Mouse (Mus musculus) cerebellum, adult 2 months (tissue): Measurements from ENCODE around the gene Lyst. TPM values are rescaled to one million over a fixed set of nuclear protein-coding genes. Genes with fewer than 3 reads are reported as not detected.

Experiments used
- DNase-seq, 2 experiments: peaks; one replicate each; pipeline ENCODE4 v3.0.0; 2021
- H3K27ac ChIP-seq: fragments of 200-500 bp; 2 replicates; pipeline ENCODE4 v1.5.1; 2012; ENCODE audit warnings: low read length, control low read depth, inconsistent platforms; ENCODE audit not compliant: insufficient read depth
- H3K27me3 ChIP-seq: fragments of 200-500 bp; 2 replicates; pipeline ENCODE4 v1.6.1; 2012; ENCODE audit warnings: inconsistent platforms, mild to moderate bottlenecking, low read length, moderate library complexity; ENCODE audit not compliant: control insufficient read depth, insufficient read depth
- H3K4me1 ChIP-seq: fragments of 200-500 bp; 2 replicates; pipeline ENCODE4 v1.6.1; 2011; ENCODE audit warnings: low read length; ENCODE audit not compliant: control insufficient read depth, insufficient read depth
- H3K4me3 ChIP-seq: fragments of 200-500 bp; replicated peaks from 2 replicates; pipeline ENCODE3; 2011; ENCODE audit warnings: mild to moderate bottlenecking, low read depth, low read length, control low read depth; ENCODE audit not compliant: insufficient read depth
- CTCF ChIP-seq: fragments of 200-500 bp; IDR thresholded peaks from 2 replicates; pipeline ENCODE4 v1.5.1; 2011; ENCODE audit warnings: low read depth, mild to moderate bottlenecking, control low read depth, low read length, moderate library complexity, borderline replicate concordance; ENCODE audit not compliant: insufficient read depth
- POLR2A ChIP-seq: fragments of 200-500 bp; IDR thresholded peaks from 2 replicates; pipeline ENCODE4 v1.6.1; 2011; ENCODE audit warnings: low read length, control low read depth, borderline replicate concordance; ENCODE audit not compliant: insufficient read depth
- WGBS: fragments of 180-500 bp; shearing (Covaris S2); methylation state at CpG from one replicate; pipeline ENCODE4 v1.1.7; 2018; 5-methylcytosine and 5-hydroxymethylcytosine counted together
- polyA plus RNA-seq: library from polyadenylated mRNA; depleted of rRNA; stranded (reverse); fragments of >200 nt; gene quantifications from 2 replicates; pipeline ENCODE4 v1.2.3, GENCODE M21; 2012

Gene Lyst
- polyA plus RNA-seq, 1 experiment: 14.5 TPM

DNA sequence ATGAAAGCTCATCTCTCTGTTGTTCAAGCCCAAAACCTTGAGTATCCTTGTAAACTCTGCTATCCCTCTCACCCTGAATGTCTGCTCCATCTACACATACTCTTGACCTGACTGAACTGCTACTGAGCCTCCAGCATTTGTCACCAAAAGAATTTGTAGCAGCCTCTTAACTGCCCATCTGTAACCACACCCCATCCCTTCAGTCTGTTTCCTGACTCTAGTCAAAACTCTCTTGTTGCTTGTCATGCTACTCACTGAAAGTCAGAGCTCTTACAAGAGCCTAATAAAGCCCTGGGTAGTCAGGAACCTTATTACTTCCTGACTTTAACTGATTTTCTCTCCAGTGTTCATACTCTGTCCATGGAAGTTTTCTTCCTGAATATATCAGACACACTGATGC lies 133.6 kb downstream of the Lyst start:
- no peak for DNase-seq
- Histone ChIP-seq H3K27ac (no peak overlapping the region), H3K4me3 (no peak overlapping the region), H3K4me1 (no peaks in the 10 kb centered on the region), H3K27me3 (no peaks in the 10 kb centered on the region)
- TF ChIP-seq CTCF: no peak
- no peak for TF ChIP-seq POLR2A

DNA sequence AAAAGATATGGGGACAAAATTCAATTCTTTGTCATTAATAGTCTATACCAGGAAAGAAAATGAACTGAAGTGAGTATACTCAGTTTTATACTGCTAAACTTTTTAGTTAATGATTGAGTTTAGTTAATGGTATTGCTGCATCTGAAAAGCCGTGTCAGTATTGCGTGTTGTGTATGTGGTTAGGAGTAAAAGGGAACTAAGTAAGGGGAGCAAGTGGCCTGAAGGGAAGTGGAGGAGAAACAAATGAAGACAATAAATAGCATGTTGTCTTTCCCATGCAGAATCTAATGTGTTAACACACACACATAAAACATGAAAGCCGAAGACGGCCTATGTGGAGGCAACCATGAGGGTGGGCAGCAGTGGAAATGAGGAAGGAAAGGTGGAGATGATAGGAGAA lies 149.0 kb downstream of the Lyst start:
- Histone ChIP-seq H3K4me3 (no peak overlapping the region), H3K27me3 (no peaks in the 10 kb centered on the region), H3K27ac (no peak overlapping the region), H3K4me1 (no peaks in the 10 kb centered on the region)
- DNase-seq: no peak
- WGBS: 96% methylated on average over 4 of the region's 4 CpGs
- TF ChIP-seq CTCF (no peak), POLR2A (no peak)

DNA sequence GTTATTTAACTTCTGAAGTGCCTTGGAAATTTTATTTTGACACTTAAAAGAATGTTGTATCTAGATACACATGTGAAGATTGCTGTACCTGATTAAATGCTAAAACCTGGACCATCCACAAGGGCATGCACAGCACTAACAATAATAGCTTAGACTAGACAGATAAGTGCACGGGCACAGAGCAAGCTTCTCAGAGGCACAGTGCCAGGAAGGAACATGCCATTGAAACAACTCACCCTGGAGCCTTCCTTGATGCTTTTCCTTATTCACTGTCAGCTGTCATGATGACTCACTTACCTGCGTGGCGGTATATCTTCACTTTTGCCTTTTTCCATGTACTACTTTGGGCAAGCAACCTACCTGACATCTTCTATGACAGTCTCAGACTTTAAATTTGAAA lies 155.7 kb downstream of the Lyst start:
- no peak for DNase-seq
- TF ChIP-seq CTCF (no peak), POLR2A (no peak)
- no peaks in the 10 kb centered on the region for H3K27me3 ChIP-seq
- no peak overlapping the region for H3K27ac ChIP-seq
- WGBS: 73% methylated on average over 3 of the region's 3 CpGs
- H3K4me1 ChIP-seq: no peaks in the 10 kb centered on the region
- H3K4me3 ChIP-seq: no peak overlapping the region

DNA sequence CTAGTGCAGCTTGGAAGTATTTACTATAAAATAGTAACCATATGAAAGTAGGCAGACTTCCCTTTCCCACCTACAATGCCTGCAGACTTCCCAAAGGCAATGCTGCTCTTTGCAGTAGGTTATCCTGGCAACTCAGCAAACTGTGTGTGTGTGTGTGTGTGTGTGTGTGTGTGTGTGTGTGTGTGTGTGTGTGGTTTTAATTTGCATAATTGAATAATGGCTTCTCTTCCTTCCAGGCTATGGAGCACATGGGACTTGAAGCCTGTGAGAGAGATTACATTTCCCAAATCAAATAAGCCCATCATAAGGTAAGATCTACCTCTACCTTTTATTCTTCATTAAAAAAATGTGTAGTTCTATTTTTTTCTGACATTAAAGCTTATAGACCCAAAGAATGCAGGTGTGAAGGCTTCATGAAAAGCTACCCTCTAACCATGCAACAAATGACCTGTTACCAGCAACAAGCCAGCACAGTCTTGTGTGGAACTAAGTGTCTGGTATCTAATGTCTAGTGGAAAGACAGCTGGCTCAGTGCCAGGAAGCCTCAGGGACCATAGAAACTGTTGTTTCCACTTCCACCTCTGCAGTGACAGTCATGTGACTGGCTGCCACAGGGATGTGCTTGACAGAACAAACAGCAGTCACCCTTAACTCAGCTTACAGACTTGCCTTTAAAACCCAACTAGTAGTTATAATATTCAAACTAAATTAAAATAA lies 185.7 kb downstream of the Lyst start:
- Histone ChIP-seq H3K4me1 (no peaks in the 10 kb centered on the region), H3K27me3 (no peaks in the 10 kb centered on the region), H3K27ac (no peak overlapping the region), H3K4me3 (no peak overlapping the region)
- no peak for DNase-seq
- TF ChIP-seq CTCF (no peak), POLR2A (no peak)

DNA sequence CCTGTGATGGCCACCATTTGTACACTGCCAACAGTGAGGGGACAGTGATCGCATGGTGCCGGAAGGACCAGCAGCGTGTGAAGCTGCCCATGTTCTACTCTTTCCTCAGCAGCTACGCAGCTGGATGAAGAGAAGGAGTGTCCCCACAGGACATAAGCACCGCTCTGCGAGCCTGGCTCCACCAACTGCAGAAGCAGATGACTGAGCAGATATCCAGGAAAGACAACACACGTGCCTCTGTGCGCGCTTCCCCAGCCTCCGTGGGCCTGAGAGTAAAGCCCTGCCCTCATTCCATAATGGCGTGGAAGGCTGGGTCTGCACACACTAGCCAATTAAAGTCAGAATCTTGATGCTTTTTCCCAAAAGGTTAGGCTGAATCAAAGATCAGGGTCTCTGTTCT lies 186.9 kb downstream of the Lyst start:
- H3K4me1 ChIP-seq: no peaks in the 10 kb centered on the region
- no peaks in the 10 kb centered on the region for H3K27me3 ChIP-seq
- DNase-seq: no peak
- no peak overlapping the region for H3K4me3 ChIP-seq
- H3K27ac ChIP-seq: no peak overlapping the region
- 88% methylated on average over 11 of the region's 11 CpGs for WGBS
- TF ChIP-seq CTCF (no peak), POLR2A (no peak)

DNA sequence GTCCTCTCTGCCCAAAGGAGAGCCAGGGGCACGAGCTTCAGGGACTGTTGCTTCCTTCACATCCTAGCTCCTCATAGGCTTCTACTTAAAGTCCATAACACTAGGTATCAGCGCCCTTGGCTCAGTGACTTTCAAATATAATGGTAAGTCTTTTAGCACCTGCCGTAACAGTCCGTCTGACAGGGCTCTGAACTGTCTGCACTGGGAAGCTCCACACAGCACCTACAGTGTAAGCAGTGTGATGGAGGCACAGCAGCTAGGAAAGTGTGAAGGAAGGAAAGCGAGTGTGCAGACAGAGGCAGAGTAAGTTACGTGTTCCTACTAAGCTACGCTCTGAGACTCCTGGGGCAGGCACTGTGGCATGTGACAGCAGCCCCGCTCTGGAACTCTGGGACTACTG lies 187.5 kb downstream of the Lyst start:
- no peak for TF ChIP-seq CTCF
- TF ChIP-seq POLR2A: no peak
- DNase-seq: no peak
- no peaks in the 10 kb centered on the region for H3K27me3 ChIP-seq
- no peak overlapping the region for H3K27ac ChIP-seq
- no peak overlapping the region for H3K4me3 ChIP-seq
- 78% methylated on average over 8 of the region's 8 CpGs for WGBS
- no peaks in the 10 kb centered on the region for H3K4me1 ChIP-seq

DNA sequence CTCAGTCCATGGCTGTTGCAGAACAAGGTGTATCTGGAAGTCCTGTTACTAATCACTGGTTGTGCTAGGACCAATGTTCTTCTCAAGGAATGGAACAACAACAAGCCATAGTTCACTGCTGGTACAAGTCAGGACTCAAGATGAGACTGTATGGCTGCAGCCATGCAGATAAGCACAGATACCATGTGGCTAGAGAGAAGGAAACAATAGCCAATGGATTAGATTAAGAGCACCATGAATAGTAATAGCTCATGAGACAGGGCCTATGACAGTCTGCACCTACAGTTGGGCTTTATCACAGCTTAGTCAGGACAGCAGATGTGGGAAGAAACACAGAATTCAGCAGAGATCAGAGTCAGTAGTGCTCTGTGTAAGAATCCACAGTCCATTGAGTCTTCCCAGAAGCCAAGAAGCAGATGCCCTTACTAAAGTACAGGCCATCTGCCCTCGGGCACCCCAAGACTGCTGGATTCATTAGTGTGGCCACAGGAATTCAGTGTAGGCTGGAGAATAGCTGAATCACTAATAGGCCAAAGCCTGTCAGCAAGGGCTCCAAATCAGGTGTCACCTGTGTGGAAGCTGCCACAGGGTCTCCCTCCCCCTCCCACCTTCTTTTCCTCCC lies 188.8 kb downstream of the Lyst start:
- TF ChIP-seq CTCF (no peak), POLR2A (no peak)
- no peaks in the 10 kb centered on the region for H3K4me1 ChIP-seq
- DNase-seq: no peak
- no peak overlapping the region for H3K27ac ChIP-seq
- WGBS: 65% methylated on average over 1 of the region's 1 CpGs
- no peaks in the 10 kb centered on the region for H3K27me3 ChIP-seq
- no peak overlapping the region for H3K4me3 ChIP-seq

DNA sequence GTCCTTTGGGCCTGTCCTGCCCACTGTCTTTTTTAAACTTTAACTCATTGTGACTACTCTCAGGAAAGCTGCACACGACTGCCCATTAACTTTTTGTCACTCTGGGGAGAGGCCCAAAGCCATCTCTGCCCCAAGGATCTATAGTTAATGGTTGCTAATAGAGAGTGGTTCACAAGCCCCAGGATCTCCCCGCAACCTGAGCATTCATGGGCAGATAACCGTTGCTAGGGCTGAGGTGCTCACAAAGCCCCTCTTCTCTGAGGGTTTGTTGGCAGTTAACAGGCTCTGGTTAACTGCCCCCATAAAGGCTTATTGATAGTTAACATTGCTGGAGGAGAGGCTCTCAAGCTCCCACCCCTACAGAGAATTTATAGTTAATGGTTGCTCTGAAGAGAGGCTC lies 190.1 kb downstream of the Lyst start:
- no peak overlapping the region for H3K4me3 ChIP-seq
- 73% methylated on average over 3 of the region's 3 CpGs for WGBS
- no peaks in the 10 kb centered on the region for H3K27me3 ChIP-seq
- no peaks in the 10 kb centered on the region for H3K4me1 ChIP-seq
- DNase-seq: no peak
- no peak overlapping the region for H3K27ac ChIP-seq
- no peak for TF ChIP-seq POLR2A
- no peak for TF ChIP-seq CTCF
